Comparison of ENCODE assay signal across 25 mouse cellular contexts in genomic region chr16:44505243-44505642, GRCm38 (mm10).
"Had no signal": no experiment of that assay in that cellular context is flagged by ENCODE, and none has a peak within 500 bp of the region (broad histone marks: within the 10 kb centered on the region; RNA-seq: fewer than 3 reads in every experiment).

No protein-coding gene starts in this region.

- H3K9ac ChIP-seq: heart, embryonic 13.5 days; heart, embryonic 15.5 days; hindbrain, embryonic 12.5 days; hindbrain, embryonic 14.5 days; intestine, embryonic 15.5 days; limb, embryonic 12.5 days; liver, embryonic 13.5 days had no signal

- DNase-seq: gastrocnemius, adult 2 months; gastrocnemius, postnatal 10 days; gastrocnemius, postnatal 25 days; heart, adult 2 months; heart, postnatal 4 days; kidney, adult 18-20 months; kidney, postnatal 10 days; kidney, postnatal 25 days; kidney, postnatal 4 days; liver; liver, embryonic 13.5 days had no signal

- H3K9me3 ChIP-seq: heart, embryonic 15.5 days; hindbrain, embryonic 12.5 days; intestine, embryonic 15.5 days; limb, embryonic 10.5 days; liver, embryonic 13.5 days had no signal

- H3K36me3 ChIP-seq: liver, embryonic 13.5 days had no signal

- ATAC-seq: hindbrain, embryonic 16.5 days; inflammation-experienced regulatory T-cells, adult 6 months; intestine, embryonic 15.5 days; intestine, postnatal 0 days had no signal

- H3K4me1 ChIP-seq: liver, embryonic 13.5 days had no signal

- H3K27ac ChIP-seq: gastrocnemius, adult 2 months; heart, adult 2 months; heart, embryonic 13.5 days; heart, embryonic 15.5 days; hindbrain, embryonic 10.5 days; hindbrain, embryonic 12.5 days; hindbrain, embryonic 14.5 days; intestine, embryonic 15.5 days; left cerebral cortex, adult 2 months; limb, embryonic 10.5 days; limb, embryonic 12.5 days; liver, embryonic 13.5 days had no signal

- H3K4me2 ChIP-seq: heart, embryonic 11.5 days; heart, embryonic 13.5 days; heart, embryonic 15.5 days; hindbrain, embryonic 12.5 days; hindbrain, embryonic 14.5 days; intestine, embryonic 15.5 days; limb, embryonic 12.5 days; liver, embryonic 11.5 days; liver, embryonic 13.5 days had no signal

- H3K4me3 ChIP-seq: gastrocnemius, adult 2 months; heart, adult 2 months; heart, embryonic 13.5 days; heart, embryonic 15.5 days; hindbrain, embryonic 10.5 days; hindbrain, embryonic 12.5 days; intestine, embryonic 15.5 days; left cerebral cortex, adult 2 months; limb, embryonic 10.5 days; limb, embryonic 12.5 days; liver, embryonic 13.5 days had no signal

- H3K27me3 ChIP-seq: heart, embryonic 13.5 days; heart, embryonic 15.5 days; hindbrain, embryonic 12.5 days; intestine, embryonic 15.5 days; limb, embryonic 12.5 days; liver, embryonic 13.5 days had no signal
